In the genomic region with DNA sequence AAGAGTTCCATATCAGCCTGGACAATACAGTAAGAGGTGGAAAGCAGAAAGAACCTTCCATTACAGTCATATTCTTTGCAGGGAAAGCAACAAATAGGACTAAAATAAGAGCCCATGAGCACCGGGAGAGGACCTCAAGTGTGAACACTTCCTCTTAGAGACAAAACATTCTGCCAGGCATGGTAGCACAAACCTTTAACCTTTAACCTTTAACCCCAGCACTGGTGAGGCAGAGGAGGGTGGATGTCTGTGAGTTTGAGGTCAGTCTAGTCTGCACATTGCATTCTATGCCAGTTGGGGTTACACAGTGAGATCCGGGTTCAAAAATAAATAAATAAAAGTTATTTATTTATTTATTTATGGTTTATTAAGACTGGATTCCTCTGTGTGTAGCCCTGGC, we compare ENCODE assay signal across 28 mouse cellular contexts. TPM values are rescaled to one million over a fixed set of nuclear protein-coding genes. Genes with fewer than 3 reads are reported as not detected.
A peak's percentile ranks its signal among the peaks of the same experiment; 100 is the strongest.
DNase-seq lines count a peak whose midpoint lies in the region; ATAC-seq and TF ChIP-seq lines count a peak whose summit lies in the region.
"Had no signal": no experiment of that assay in that cellular context is flagged by ENCODE, and none has a peak within 500 bp of the region (broad histone marks: within the 10 kb centered on the region; RNA-seq: fewer than 3 reads in every experiment).

No protein-coding gene starts in this region.

- H3K27ac ChIP-seq in kidney, adult 2 months (ENCODE audit: insufficient read depth, low read depth, low read length) = no peak overlapping the region
- H3K27ac ChIP-seq in kidney, embryonic 14.5 days (ENCODE audit: low read depth, low read length) = no peak overlapping the region
- H3K27ac ChIP-seq in liver, adult 2 months (replicated peaks; ENCODE audit: insufficient read depth, low read depth, low read length) = no peak overlapping the region
- H3K27ac ChIP-seq: embryonic facial prominence, embryonic 13.5 days; embryonic facial prominence, embryonic 15.5 days; forebrain, embryonic 10.5 days; forebrain, embryonic 12.5 days had no signal

- DNase-seq in kidney, adult 2 months = peak; percentile 67
- DNase-seq in liver, adult 2 months (ENCODE audit: extremely low read depth, low read depth, low spot score) = peak; percentile 83
- no peak for DNase-seq in liver
- DNase-seq: adrenal gland, adult 2 months; adrenal gland, postnatal 10 days; adrenal gland, postnatal 25 days; cerebellum, adult 11 months; cerebellum, adult 18-20 months; cerebellum, adult 8-10 months; cerebellum, adult 9-11 months; cerebellum, postnatal 14 days; cerebellum, postnatal 36 days; embryo, embryonic 11 days had no signal

- no peaks in the 10 kb centered on the region for H3K27me3 ChIP-seq in kidney, adult 2 months (replicated peaks; ENCODE audit: control insufficient read depth, insufficient read depth, low read length)
- H3K27me3 ChIP-seq in kidney, embryonic 14.5 days (ENCODE audit: control insufficient read depth, insufficient read depth, low read length) = no peaks in the 10 kb centered on the region
- no peaks in the 10 kb centered on the region for H3K27me3 ChIP-seq in liver, adult 2 months (ENCODE audit: control insufficient read depth, insufficient read depth, low read length)
- no peaks in the 10 kb centered on the region for H3K27me3 ChIP-seq in megakaryocyte, embryonic 14.5 days (replicated peaks)
- H3K27me3 ChIP-seq: embryonic facial prominence, embryonic 13.5 days; embryonic facial prominence, embryonic 15.5 days; forebrain, embryonic 12.5 days had no signal

- TF ChIP-seq POLR2A in kidney, adult 2 months (IDR thresholded peaks at IDR 0.05; ENCODE audit: low read depth, low read length) = no peak
- no peak for TF ChIP-seq POLR2A in liver, adult 2 months (IDR thresholded peaks at IDR 0.05; ENCODE audit: extremely low read depth, insufficient read depth, low read length)

- peaks cover 10% of the 10 kb centered on the region; the same call in 1 of the 2 replicates for H3K4me1 ChIP-seq in kidney, adult 2 months (ENCODE audit: control insufficient read depth, insufficient read depth, low read length)
- peaks cover 14% of the 10 kb centered on the region for H3K4me1 ChIP-seq in kidney, embryonic 14.5 days (ENCODE audit: control insufficient read depth, insufficient read depth, low read length)
- H3K4me1 ChIP-seq in liver, adult 2 months (ENCODE audit: control insufficient read depth, insufficient read depth, low read length) = peaks cover 6% of the 10 kb centered on the region; the same call in 1 of the 2 replicates
- H3K4me1 ChIP-seq in megakaryocyte, embryonic 14.5 days = peaks cover 74% of the 10 kb centered on the region

- 46% methylated on average over 2 of the region's 2 CpGs for WGBS in kidney, adult 2 months
- WGBS in kidney, embryonic 14.5 days = 57% methylated on average over 2 of the region's 2 CpGs
- WGBS in liver, adult 2 months = 15% methylated on average over 2 of the region's 2 CpGs

- no peaks in the 10 kb centered on the region for H3K9me3 ChIP-seq in kidney, embryonic 14.5 days (ENCODE audit: control insufficient read depth, low read length)
- H3K9me3 ChIP-seq in megakaryocyte, embryonic 14.5 days = no peaks in the 10 kb centered on the region
- H3K9me3 ChIP-seq: embryonic facial prominence, embryonic 13.5 days; embryonic facial prominence, embryonic 15.5 days; forebrain, embryonic 10.5 days; forebrain, embryonic 12.5 days had no signal

- TF ChIP-seq CTCF in kidney, adult 2 months (conservative IDR thresholded peaks at IDR 0.05; ENCODE audit: insufficient read depth, insufficient read length, low read depth, low read length) = no peak
- TF ChIP-seq CTCF in liver, adult 2 months (IDR thresholded peaks at IDR 0.05; ENCODE audit: low read depth, low read length) = no peak

- peaks cover 20% of the 10 kb centered on the region; the same call in 1 of the 2 replicates for H3K79me2 ChIP-seq in liver, adult 2 months (ENCODE audit: control insufficient read depth, insufficient read depth, low read length)

- H3K4me3 ChIP-seq in kidney, adult 2 months (ENCODE audit: insufficient read depth, low read depth, low read length) = no peak overlapping the region
- no peak overlapping the region for H3K4me3 ChIP-seq in kidney, embryonic 14.5 days (ENCODE audit: low read length)
- no peak overlapping the region for H3K4me3 ChIP-seq in liver, adult 2 months (ENCODE audit: insufficient read depth, low read depth, low read length)
- H3K4me3 ChIP-seq in megakaryocyte, embryonic 14.5 days (replicated peaks) = peak overlapping the region; percentile 38
- H3K4me3 ChIP-seq: embryonic facial prominence, embryonic 13.5 days; embryonic facial prominence, embryonic 15.5 days; erythroblast, embryonic 14.5 days; forebrain, embryonic 10.5 days; forebrain, embryonic 12.5 days had no signal

- ATAC-seq in kidney, embryonic 14.5 days (ENCODE audit: low FRiP score, low TSS enrichment) = no peak
- ATAC-seq in megakaryocyte, adult 5-6 weeks (ENCODE audit: poor library complexity, severe bottlenecking) = no peak
- ATAC-seq: forebrain, embryonic 14.5 days had no signal

- H3K4me2 ChIP-seq in kidney, embryonic 14.5 days (replicated peaks; ENCODE audit: low read depth, low read length) = no peak overlapping the region
- H3K4me2 ChIP-seq: embryonic facial prominence, embryonic 13.5 days; embryonic facial prominence, embryonic 15.5 days; forebrain, embryonic 12.5 days had no signal

- H3K36me3 ChIP-seq in kidney, adult 2 months (ENCODE audit: control insufficient read depth, insufficient read depth, low read length) = peaks cover 10% of the 10 kb centered on the region
- H3K36me3 ChIP-seq in kidney, embryonic 14.5 days (ENCODE audit: control insufficient read depth, insufficient read depth, low read length) = peaks cover 48% of the 10 kb centered on the region
- H3K36me3 ChIP-seq in liver, adult 2 months (ENCODE audit: control insufficient read depth, insufficient read depth, low read length) = peaks cover 26% of the 10 kb centered on the region
- peaks cover 71% of the 10 kb centered on the region for H3K36me3 ChIP-seq in megakaryocyte, embryonic 14.5 days (replicated peaks; ENCODE audit: low read length)

- H3K9ac ChIP-seq in kidney, embryonic 14.5 days (ENCODE audit: low read depth, low read length) = no peak overlapping the region
- H3K9ac ChIP-seq in liver, adult 2 months (ENCODE audit: low read depth, low read length) = no peak overlapping the region
- H3K9ac ChIP-seq: embryonic facial prominence, embryonic 13.5 days; embryonic facial prominence, embryonic 15.5 days; forebrain, embryonic 12.5 days had no signal

RNA-seq across cellular contexts. Expression of a gene that starts 4.5 kb away (rescaled TPM):
- 17.8 and 18.2 TPM in 2 replicates for polyA plus RNA-seq in kidney, adult 2 months (2012; rRNA removed)
- 51.3 and 69.1 TPM in 2 replicates for polyA plus RNA-seq in kidney, embryonic 14.5 days (2014; fragmentation: Nextera tagmentation; extraction: Ambion mirVana)
- total RNA-seq in liver, adult 2 months (2014; rRNA removed) = 15.2 TPM in 2 replicates
- polyA plus RNA-seq in liver, adult 2 months (2012; rRNA removed) = 10.5 and 11.9 TPM in 2 replicates
- 6.4 and 27.8 TPM in 2 replicates for polyA plus RNA-seq in megakaryocyte, embryonic 14.5 days (2012; ENCODE audit: insufficient read depth, low replicate concordance)
- total RNA-seq in megakaryocyte, adult 5-6 weeks (2015) = 36.8 and 42.1 TPM in 2 replicates
- 71.7 and 77.1 TPM in 2 replicates for total RNA-seq in megakaryocyte, adult 5-6 weeks (2017)

RNA-seq across cellular contexts. Expression of a gene that starts 6.6 kb away (rescaled TPM):
- 15.1 and 15.2 TPM in 2 replicates for polyA plus RNA-seq in kidney, adult 2 months (2012; rRNA removed)
- polyA plus RNA-seq in kidney, embryonic 14.5 days (2014; fragmentation: Nextera tagmentation; extraction: Ambion mirVana) = 26.7 and 29.8 TPM in 2 replicates
- total RNA-seq in liver, adult 2 months (2014; rRNA removed) = 10.2 and 14.2 TPM in 2 replicates
- 17.5 and 18.5 TPM in 2 replicates for polyA plus RNA-seq in liver, adult 2 months (2012; rRNA removed)
- polyA plus RNA-seq in megakaryocyte, embryonic 14.5 days (2012; ENCODE audit: insufficient read depth, low replicate concordance) = 3.9 and 10.7 TPM in 2 replicates
- total RNA-seq in megakaryocyte, adult 5-6 weeks (2015) = 34.0 and 40.5 TPM in 2 replicates
- 26.7 and 30.7 TPM in 2 replicates for total RNA-seq in megakaryocyte, adult 5-6 weeks (2017)

RNA-seq across cellular contexts. Expression of a gene that starts 14.8 kb away (rescaled TPM):
- 171 and 189 TPM in 2 replicates for polyA plus RNA-seq in kidney, adult 2 months (2012; rRNA removed)
- polyA plus RNA-seq in kidney, embryonic 14.5 days (2014; fragmentation: Nextera tagmentation; extraction: Ambion mirVana) = 18.3 and 18.7 TPM in 2 replicates
- 62.9 and 78.9 TPM in 2 replicates for total RNA-seq in liver, adult 2 months (2014; rRNA removed)
- 202 and 244 TPM in 2 replicates for polyA plus RNA-seq in liver, adult 2 months (2012; rRNA removed)
- polyA plus RNA-seq in megakaryocyte, embryonic 14.5 days (2012; ENCODE audit: insufficient read depth, low replicate concordance) = 48.1 and 129 TPM in 2 replicates
- total RNA-seq in megakaryocyte, adult 5-6 weeks (2015) = 0.20 and 2.3 TPM in 2 replicates
- 0.26 and 0.45 TPM in 2 replicates for total RNA-seq in megakaryocyte, adult 5-6 weeks (2017)
- total RNA-seq: common myeloid progenitor, adult 5-6 weeks had no signal

RNA-seq across cellular contexts. Expression of a gene that starts 26.3 kb away (rescaled TPM):
- polyA plus RNA-seq in kidney, adult 2 months (2012; rRNA removed) = 176 and 192 TPM in 2 replicates
- polyA plus RNA-seq in kidney, embryonic 14.5 days (2014; fragmentation: Nextera tagmentation; extraction: Ambion mirVana) = 103 and 106 TPM in 2 replicates
- 58.1 and 62.6 TPM in 2 replicates for total RNA-seq in liver, adult 2 months (2014; rRNA removed)
- 66.4 and 75.2 TPM in 2 replicates for polyA plus RNA-seq in liver, adult 2 months (2012; rRNA removed)
- 64.6 and 113 TPM in 2 replicates for polyA plus RNA-seq in megakaryocyte, embryonic 14.5 days (2012; ENCODE audit: insufficient read depth, low replicate concordance)
- total RNA-seq in megakaryocyte, adult 5-6 weeks (2015) = 69.3 and 70.0 TPM in 2 replicates
- 49.5 and 52.1 TPM in 2 replicates for total RNA-seq in megakaryocyte, adult 5-6 weeks (2017)

RNA-seq across cellular contexts. Expression of a gene that starts 36.1 kb away (rescaled TPM):
- not detected in 2 replicates for polyA plus RNA-seq in kidney, adult 2 months (2012; rRNA removed)
- polyA plus RNA-seq in kidney, embryonic 14.5 days (2014; fragmentation: Nextera tagmentation; extraction: Ambion mirVana) = not detected in 2 replicates
- not detected in 2 replicates for total RNA-seq in liver, adult 2 months (2014; rRNA removed)
- polyA plus RNA-seq in liver, adult 2 months (2012; rRNA removed) = 0.31 TPM in 1 of 2 replicates, not detected in the other
- polyA plus RNA-seq in megakaryocyte, embryonic 14.5 days (2012; ENCODE audit: insufficient read depth, low replicate concordance) = 2.7 and 3.5 TPM in 2 replicates
- total RNA-seq in megakaryocyte, adult 5-6 weeks (2015) = 0.60 TPM in 1 of 2 replicates, not detected in the other
- not detected in 2 replicates for total RNA-seq in megakaryocyte, adult 5-6 weeks (2017)
- total RNA-seq: adrenal gland, adult 2 months; adrenal gland, postnatal 25 days; adrenal gland, postnatal 4 days; common myeloid progenitor, adult 5-6 weeks; ES-E14; MEL had no signal
- polyA plus RNA-seq: C2C12; embryonic facial prominence, embryonic 11.5 days; embryonic facial prominence, embryonic 15.5 days; erythroblast, embryonic 14.5 days; forebrain, embryonic 10.5 days; forebrain, embryonic 12.5 days; forebrain, embryonic 14.5 days had no signal
